ENCODE assay signal across 8 mouse cellular contexts in genomic region chr9:48723511-48724304, GRCm38 (mm10).
DNase-seq lines count a peak whose midpoint lies in the region; ATAC-seq and TF ChIP-seq lines count a peak whose summit lies in the region.

No protein-coding gene starts in this region.

- peaks cover 5% of the 10 kb centered on the region; the same call in 1 of the 2 replicates for H3K4me1 ChIP-seq in hindbrain, postnatal 0 days (ENCODE audit: insufficient read depth, low read length)
- peaks cover 12% of the 10 kb centered on the region for H3K4me1 ChIP-seq in midbrain, embryonic 16.5 days (ENCODE audit: control insufficient read depth, insufficient read depth, low read length)

- no peaks in the 10 kb centered on the region for H3K9me3 ChIP-seq in hindbrain, postnatal 0 days (ENCODE audit: low read length)
- H3K9me3 ChIP-seq in midbrain, embryonic 16.5 days (replicated peaks; ENCODE audit: control insufficient read depth, low read length, poor library complexity, severe bottlenecking), result no peaks in the 10 kb centered on the region

- H3K4me2 ChIP-seq in hindbrain, postnatal 0 days (ENCODE audit: low read depth, low read length), result no peak overlapping the region
- no peak overlapping the region for H3K4me2 ChIP-seq in midbrain, embryonic 16.5 days (ENCODE audit: low read length)

- H3K4me3 ChIP-seq in hindbrain, postnatal 0 days (ENCODE audit: low read length), result no peak overlapping the region
- no peak overlapping the region for H3K4me3 ChIP-seq in midbrain, embryonic 16.5 days (ENCODE audit: low read depth, low read length)

- no peaks in the 10 kb centered on the region for H3K36me3 ChIP-seq in hindbrain, postnatal 0 days (ENCODE audit: insufficient read depth, low read length)
- no peaks in the 10 kb centered on the region for H3K36me3 ChIP-seq in midbrain, embryonic 16.5 days (ENCODE audit: control insufficient read depth, insufficient read depth, low read length)

- WGBS in hindbrain, postnatal 0 days, result 62% methylated on average over 10 of the region's 10 CpGs
- 48% methylated on average over 10 of the region's 10 CpGs for WGBS in midbrain, embryonic 16.5 days

- H3K9ac ChIP-seq in hindbrain, postnatal 0 days (replicated peaks; ENCODE audit: low read length), result no peak overlapping the region
- H3K9ac ChIP-seq in midbrain, embryonic 16.5 days (ENCODE audit: low read depth, low read length), result no peak overlapping the region

- peak overlapping the region; percentile 64; the same call in 1 of the 2 replicates for H3K27ac ChIP-seq in hindbrain, postnatal 0 days
- peak overlapping the region; percentile 35; the same call in 1 of the 2 replicates for H3K27ac ChIP-seq in midbrain, embryonic 16.5 days (ENCODE audit: low read length)

- no peak for TF ChIP-seq CTCF in hindbrain, postnatal 0 days (IDR thresholded peaks at IDR 0.05; ENCODE audit: low read depth)

- ATAC-seq in hindbrain, postnatal 0 days, result peak; percentile 55; the same call in 1 of the 2 replicates
- ATAC-seq in midbrain, embryonic 16.5 days, result no peak

- peak; percentile 89 for DNase-seq in ovary, adult 18-20 months (ENCODE audit: low spot score)
- DNase-seq in ovary, postnatal 14 days (ENCODE audit: low spot score), result no peak
- peak; percentile 70 for DNase-seq in fat pad, adult 2 months (ENCODE audit: extremely low read depth, low read depth, low spot score)
- no peak for DNase-seq in hindbrain, postnatal 0 days (ENCODE audit: low spot score)
- peak; percentile 38 for DNase-seq in liver
- no peak for DNase-seq in cerebellum, adult 11 months
- DNase-seq in thymus, postnatal 25 days, result no peak

- no peaks in the 10 kb centered on the region for H3K27me3 ChIP-seq in hindbrain, postnatal 0 days (ENCODE audit: insufficient read depth, low read length)
- H3K27me3 ChIP-seq in midbrain, embryonic 16.5 days (ENCODE audit: control insufficient read depth, insufficient read depth, low read depth, low read length), result no peaks in the 10 kb centered on the region

Comparison
In these comparisons a context has a peak if more than half of its experiments do, and no peak if none do; other contexts are left out.
1. DNase-seq: peak in ovary, adult 18-20 months (single experiment), fat pad, adult 2 months (single experiment) and liver (single experiment); none in ovary, postnatal 14 days (single experiment), hindbrain, postnatal 0 days (single experiment), cerebellum, adult 11 months (single experiment) and thymus, postnatal 25 days (single experiment).